Mouse (Mus musculus) bone marrow macrophage, adult 2 months (primary cell): ENCODE data around the gene Gtdc1.

Source experiments
- CTCF ChIP-seq: IDR thresholded peaks from 2 replicates; pipeline ENCODE4 v1.5.1; 2012; ENCODE audit warnings: low read depth, mild to moderate bottlenecking, low read length, moderate library complexity
- POLR2A ChIP-seq: IDR thresholded peaks from 2 replicates; pipeline ENCODE4 v1.6.1; 2012; ENCODE audit warnings: mild to moderate bottlenecking, low read depth, low read length, borderline replicate concordance

DNA sequence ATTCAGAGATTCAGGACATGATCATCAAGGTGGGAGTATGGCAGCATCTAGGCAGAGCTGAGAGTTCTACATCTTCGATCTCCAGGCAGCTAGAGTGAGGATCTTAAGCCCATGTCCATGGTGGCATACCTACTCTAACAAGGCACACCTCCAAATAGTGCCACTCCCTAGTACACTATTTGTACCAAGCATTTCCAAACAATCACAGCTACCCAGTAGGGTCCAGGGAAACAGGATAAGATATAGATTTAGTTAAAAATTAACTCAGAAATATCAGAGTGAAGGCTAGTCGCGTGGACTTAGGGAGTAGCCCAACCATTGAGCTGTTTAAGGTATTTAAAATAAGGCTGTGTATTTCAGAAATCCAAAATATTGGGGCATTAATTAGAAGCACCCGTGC lies 82.0 kb downstream of the Gtdc1 start:
- TF ChIP-seq CTCF = no peak
- TF ChIP-seq POLR2A = no peak
